ENCODE assay signal across 10 mouse cellular contexts in the genomic region with DNA sequence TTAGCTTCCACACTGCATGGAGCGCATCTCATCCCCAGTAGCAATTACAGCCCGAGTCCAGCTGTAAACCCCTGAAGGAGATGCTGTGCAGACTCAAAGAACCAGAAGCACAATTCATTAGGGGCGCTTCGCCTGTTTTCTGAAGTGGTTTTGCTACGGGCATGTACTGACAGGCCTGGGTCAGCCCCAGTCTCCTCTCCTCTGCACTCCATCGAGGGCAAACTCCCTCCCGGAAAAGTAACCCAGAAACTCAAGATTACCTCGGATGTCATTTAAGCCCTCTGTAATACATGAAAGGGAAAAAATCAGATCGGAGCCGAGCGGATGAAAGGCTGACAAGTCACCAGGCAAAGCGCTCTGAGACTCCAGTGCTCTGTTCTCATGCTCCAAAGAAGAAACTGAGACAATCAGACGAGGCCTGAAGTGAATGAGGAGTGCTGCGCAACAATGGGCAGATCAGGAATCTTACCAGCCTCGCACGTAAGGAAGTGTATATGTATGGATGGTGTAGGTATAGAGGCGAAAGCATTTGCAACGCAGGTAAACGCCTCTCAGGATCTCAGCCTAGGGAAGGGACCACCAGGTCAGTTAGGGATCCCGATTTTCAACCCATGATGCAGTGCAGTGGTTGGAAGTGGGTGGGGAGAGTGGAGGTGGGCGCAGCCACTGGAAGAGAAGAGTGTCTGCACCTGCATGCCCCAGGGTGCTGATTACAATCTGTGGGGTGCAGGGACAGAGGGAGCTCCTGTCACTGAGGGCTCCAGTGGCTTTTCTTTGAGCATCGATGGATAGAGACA.
A peak's percentile ranks its signal among the peaks of the same experiment; 100 is the strongest.
DNase-seq lines count a peak whose midpoint lies in the region; ATAC-seq and TF ChIP-seq lines count a peak whose summit lies in the region.
"Had no signal": no experiment of that assay in that cellular context is flagged by ENCODE, and none has a peak within 500 bp of the region (broad histone marks: within the 10 kb centered on the region; RNA-seq: fewer than 3 reads in every experiment).

No protein-coding gene starts in this region.

- DNase-seq in heart, embryonic 10.5 days (ENCODE audit: low spot score) = no peak
- no peak for DNase-seq in heart, adult 18-20 months
- DNase-seq in embryonic facial prominence, embryonic 11.5 days (ENCODE audit: low spot score) = peak; percentile 52
- DNase-seq in midbrain, postnatal 0 days (ENCODE audit: low spot score) = peak; percentile 26
- no peak for DNase-seq in adrenal gland, postnatal 10 days
- no peak for DNase-seq in layer of hippocampus, adult 2 months (ENCODE audit: low spot score in 2 of 2)
- DNase-seq in ovary, postnatal 10 days (ENCODE audit: low spot score) = no peak
- DNase-seq: lung, postnatal 36 days had no signal

- H3K27me3 ChIP-seq in heart, embryonic 10.5 days (ENCODE audit: insufficient read depth, poor library complexity, severe bottlenecking) = no peaks in the 10 kb centered on the region
- H3K27me3 ChIP-seq in embryonic facial prominence, embryonic 11.5 days (ENCODE audit: control insufficient read depth, insufficient read depth, low read length) = no peaks in the 10 kb centered on the region
- no peaks in the 10 kb centered on the region for H3K27me3 ChIP-seq in hindbrain, embryonic 13.5 days
- no peaks in the 10 kb centered on the region for H3K27me3 ChIP-seq in midbrain, postnatal 0 days (ENCODE audit: insufficient read depth, low read length)

- peak; percentile 66 for ATAC-seq in embryonic facial prominence, embryonic 11.5 days (replicated peaks; ENCODE audit: insufficient number of reproducible peaks, low FRiP score, low TSS enrichment, low read depth)
- ATAC-seq in hindbrain, embryonic 13.5 days (ENCODE audit: low FRiP score) = peak; percentile 25; the same call in 1 of the 2 replicates
- peak; percentile 38; the same call in 1 of the 2 replicates for ATAC-seq in midbrain, postnatal 0 days (ENCODE audit: low FRiP score)

- TF ChIP-seq CTCF in midbrain, postnatal 0 days (IDR thresholded peaks at IDR 0.05) = no peak
- TF ChIP-seq CTCF in layer of hippocampus, adult 2 months (conservative IDR thresholded peaks at IDR 0.05) = no peak

- no peaks in the 10 kb centered on the region for H3K36me3 ChIP-seq in heart, embryonic 10.5 days
- no peaks in the 10 kb centered on the region for H3K36me3 ChIP-seq in embryonic facial prominence, embryonic 11.5 days (replicated peaks; ENCODE audit: control insufficient read depth, insufficient read depth, low read depth, low read length)
- no peaks in the 10 kb centered on the region for H3K36me3 ChIP-seq in hindbrain, embryonic 13.5 days
- H3K36me3 ChIP-seq in midbrain, postnatal 0 days (ENCODE audit: insufficient read depth, low read length) = no peaks in the 10 kb centered on the region

- H3K4me3 ChIP-seq in heart, embryonic 10.5 days = no peak overlapping the region
- H3K4me3 ChIP-seq in embryonic facial prominence, embryonic 11.5 days (ENCODE audit: low read depth, low read length) = no peak overlapping the region
- H3K4me3 ChIP-seq in hindbrain, embryonic 13.5 days = no peak overlapping the region
- H3K4me3 ChIP-seq in midbrain, postnatal 0 days (ENCODE audit: low read depth, low read length) = no peak overlapping the region
- H3K4me3 ChIP-seq in layer of hippocampus, adult 2 months = no peak overlapping the region
- H3K4me3 ChIP-seq: erythroblast, embryonic 14.5 days had no signal

- H3K4me2 ChIP-seq in embryonic facial prominence, embryonic 11.5 days (ENCODE audit: low read depth, low read length) = no peak overlapping the region
- H3K4me2 ChIP-seq in hindbrain, embryonic 13.5 days = peak overlapping the region; percentile 34
- H3K4me2 ChIP-seq in midbrain, postnatal 0 days (ENCODE audit: low read depth, low read length, poor library complexity, severe bottlenecking) = peak overlapping the region; percentile 30

- peaks cover 9% of the 10 kb centered on the region; the same call in 1 of the 2 replicates for H3K4me1 ChIP-seq in heart, embryonic 10.5 days
- H3K4me1 ChIP-seq in embryonic facial prominence, embryonic 11.5 days (ENCODE audit: control insufficient read depth, insufficient read depth, low read length) = no peaks in the 10 kb centered on the region; the same call in 1 of the 2 replicates
- peaks cover 39% of the 10 kb centered on the region for H3K4me1 ChIP-seq in hindbrain, embryonic 13.5 days (replicated peaks)
- H3K4me1 ChIP-seq in midbrain, postnatal 0 days (ENCODE audit: insufficient read depth, low read length) = peaks cover 8% of the 10 kb centered on the region; the same call in 1 of the 2 replicates

- H3K27ac ChIP-seq in heart, embryonic 10.5 days = 0 out of 2 replicates have a peak overlapping the region, but pooled peaks have one; percentile 8
- H3K27ac ChIP-seq in embryonic facial prominence, embryonic 11.5 days (replicated peaks; ENCODE audit: low read depth, low read length) = peak overlapping the region; percentile 25; the same call in 1 of the 2 replicates
- H3K27ac ChIP-seq in hindbrain, embryonic 13.5 days = peak overlapping the region; percentile 50
- 0 out of 2 replicates have a peak overlapping the region, but pooled peaks have one; percentile 26 for H3K27ac ChIP-seq in midbrain, postnatal 0 days (ENCODE audit: low read depth, low read length)
- no peak overlapping the region for H3K27ac ChIP-seq in layer of hippocampus, adult 2 months

- WGBS in heart, embryonic 10.5 days = 47% methylated on average over 22 of the region's 22 CpGs
- WGBS in embryonic facial prominence, embryonic 11.5 days = 38% methylated on average over 22 of the region's 22 CpGs
- WGBS in hindbrain, embryonic 13.5 days = 25% methylated on average over 22 of the region's 22 CpGs
- 23% methylated on average over 22 of the region's 22 CpGs for WGBS in midbrain, postnatal 0 days

- no peak overlapping the region for H3K9ac ChIP-seq in embryonic facial prominence, embryonic 11.5 days (replicated peaks; ENCODE audit: low read length)
- H3K9ac ChIP-seq in hindbrain, embryonic 13.5 days = no peak overlapping the region; the same call in 1 of the 2 replicates
- no peak overlapping the region for H3K9ac ChIP-seq in midbrain, postnatal 0 days (replicated peaks; ENCODE audit: low read length, poor library complexity, severe bottlenecking)

- H3K9me3 ChIP-seq in heart, embryonic 10.5 days = no peaks in the 10 kb centered on the region
- H3K9me3 ChIP-seq in embryonic facial prominence, embryonic 11.5 days (replicated peaks; ENCODE audit: control insufficient read depth, low read length) = no peaks in the 10 kb centered on the region
- no peaks in the 10 kb centered on the region for H3K9me3 ChIP-seq in hindbrain, embryonic 13.5 days
- no peaks in the 10 kb centered on the region for H3K9me3 ChIP-seq in midbrain, postnatal 0 days (ENCODE audit: low read length)

Comparison
In these comparisons a context has a peak if more than half of its experiments do, and no peak if none do; other contexts are left out.
1. DNase-seq: peak in embryonic facial prominence, embryonic 11.5 days (single experiment) and midbrain, postnatal 0 days (single experiment); none in heart, embryonic 10.5 days (single experiment), heart, adult 18-20 months (0 of 2), adrenal gland, postnatal 10 days (single experiment), layer of hippocampus, adult 2 months (0 of 2) and ovary, postnatal 10 days (single experiment).
2. Peak in every context shown above with its lines, with median percentiles within 50 percentile points of each other: ATAC-seq.